Comparison of ENCODE assay signal across 10 mouse cellular contexts in genomic region chr2:167852582-167852981, GRCm38 (mm10).
DNase-seq lines count a peak whose midpoint lies in the region; ATAC-seq lines count a peak whose summit lies in the region.
"Had no signal": no experiment of that assay in that cellular context is flagged by ENCODE, and none has a peak within 500 bp of the region (broad histone marks: within the 10 kb centered on the region; RNA-seq: fewer than 3 reads in every experiment).

No protein-coding gene starts in this region.

- peak overlapping the region; percentile 65 for H3K27ac ChIP-seq in hindbrain, embryonic 10.5 days
- H3K27ac ChIP-seq in hindbrain, embryonic 16.5 days (ENCODE audit: low read depth, low read length), result no peak overlapping the region
- H3K27ac ChIP-seq in brown adipose tissue, adult 24 weeks (replicated peaks; ENCODE audit: low read depth, low read length), result peak overlapping the region; percentile 81
- peak overlapping the region; percentile 83 for H3K27ac ChIP-seq in limb, embryonic 10.5 days
- H3K27ac ChIP-seq in forebrain, embryonic 11.5 days (ENCODE audit: low read depth, low read length), result no peak overlapping the region
- H3K27ac ChIP-seq: embryonic facial prominence, embryonic 12.5 days; hindbrain, embryonic 12.5 days had no signal

- H3K4me2 ChIP-seq in hindbrain, embryonic 16.5 days (ENCODE audit: low read length), result no peak overlapping the region
- H3K4me2 ChIP-seq in forebrain, embryonic 11.5 days (ENCODE audit: low read depth, low read length, severe bottlenecking), result no peak overlapping the region
- H3K4me2 ChIP-seq: embryonic facial prominence, embryonic 12.5 days; hindbrain, embryonic 12.5 days had no signal

- whole genome bisulfite sequencing in hindbrain, embryonic 10.5 days, result 79% methylated on average over 9 of the region's 9 CpGs
- WGBS in hindbrain, embryonic 16.5 days, result 67% methylated on average over 9 of the region's 9 CpGs
- WGBS in limb, embryonic 10.5 days, result 64% methylated on average over 9 of the region's 9 CpGs
- WGBS in forebrain, embryonic 11.5 days, result 89% methylated on average over 9 of the region's 9 CpGs

- no peaks in the 10 kb centered on the region for H3K9me3 ChIP-seq in hindbrain, embryonic 10.5 days
- no peaks in the 10 kb centered on the region for H3K9me3 ChIP-seq in hindbrain, embryonic 16.5 days (ENCODE audit: control insufficient read depth, low read length)
- H3K9me3 ChIP-seq in limb, embryonic 10.5 days (replicated peaks), result no peaks in the 10 kb centered on the region
- no peaks in the 10 kb centered on the region for H3K9me3 ChIP-seq in forebrain, embryonic 11.5 days (ENCODE audit: control insufficient read depth, low read length)
- H3K9me3 ChIP-seq: embryonic facial prominence, embryonic 12.5 days; hindbrain, embryonic 12.5 days had no signal

- no peak for DNase-seq in hindbrain, embryonic 10.5 days (ENCODE audit: low spot score)
- DNase-seq in adrenal gland, adult 2 months, result peak; percentile 98
- DNase-seq in limb, embryonic 10.5 days (ENCODE audit: low spot score), result no peak
- DNase-seq in layer of hippocampus, postnatal 25 days (ENCODE audit: extremely low spot score in 1 of 2, low spot score in 1 of 2), result no peak
- no peak for DNase-seq in forebrain, embryonic 11.5 days (ENCODE audit: low spot score)
- DNase-seq: right cerebral cortex, adult 18-20 months had no signal

- no peaks in the 10 kb centered on the region for H3K27me3 ChIP-seq in hindbrain, embryonic 10.5 days (ENCODE audit: insufficient read depth, poor library complexity, severe bottlenecking)
- H3K27me3 ChIP-seq in hindbrain, embryonic 16.5 days (replicated peaks; ENCODE audit: control insufficient read depth, insufficient read depth, low read length), result no peaks in the 10 kb centered on the region
- no peaks in the 10 kb centered on the region for H3K27me3 ChIP-seq in limb, embryonic 10.5 days (ENCODE audit: low read depth, poor library complexity, severe bottlenecking)
- no peaks in the 10 kb centered on the region for H3K27me3 ChIP-seq in forebrain, embryonic 11.5 days (ENCODE audit: control insufficient read depth, insufficient read depth, low read length)
- H3K27me3 ChIP-seq: embryonic facial prominence, embryonic 12.5 days had no signal

- H3K36me3 ChIP-seq in hindbrain, embryonic 10.5 days, result no peaks in the 10 kb centered on the region
- H3K36me3 ChIP-seq in hindbrain, embryonic 16.5 days (ENCODE audit: control insufficient read depth, insufficient read depth, low read length), result no peaks in the 10 kb centered on the region
- no peaks in the 10 kb centered on the region for H3K36me3 ChIP-seq in limb, embryonic 10.5 days
- H3K36me3 ChIP-seq in forebrain, embryonic 11.5 days (ENCODE audit: control insufficient read depth, insufficient read depth, low read length), result no peaks in the 10 kb centered on the region
- H3K36me3 ChIP-seq: embryonic facial prominence, embryonic 12.5 days; hindbrain, embryonic 12.5 days had no signal

- ATAC-seq in hindbrain, embryonic 16.5 days, result no peak
- ATAC-seq in forebrain, embryonic 11.5 days (replicated peaks; ENCODE audit: low FRiP score), result no peak

- peaks cover 67% of the 10 kb centered on the region for H3K4me1 ChIP-seq in hindbrain, embryonic 10.5 days (replicated peaks)
- H3K4me1 ChIP-seq in hindbrain, embryonic 16.5 days (ENCODE audit: control insufficient read depth, insufficient read depth, low read depth, low read length), result no peaks in the 10 kb centered on the region
- peaks cover 30% of the 10 kb centered on the region for H3K4me1 ChIP-seq in brown adipose tissue, adult 24 weeks (ENCODE audit: control insufficient read depth, insufficient read depth, insufficient read length, low read length)
- peaks cover 72% of the 10 kb centered on the region for H3K4me1 ChIP-seq in limb, embryonic 10.5 days
- H3K4me1 ChIP-seq in forebrain, embryonic 11.5 days (replicated peaks; ENCODE audit: control insufficient read depth, insufficient read depth, low read length), result peaks cover 5% of the 10 kb centered on the region; the same call in 1 of the 2 replicates

- H3K9ac ChIP-seq in hindbrain, embryonic 16.5 days (ENCODE audit: low read depth, low read length), result no peak overlapping the region
- no peak overlapping the region for H3K9ac ChIP-seq in forebrain, embryonic 11.5 days (ENCODE audit: low read length)
- H3K9ac ChIP-seq: embryonic facial prominence, embryonic 12.5 days; hindbrain, embryonic 12.5 days had no signal

- H3K4me3 ChIP-seq in hindbrain, embryonic 10.5 days, result no peak overlapping the region
- H3K4me3 ChIP-seq in hindbrain, embryonic 16.5 days (ENCODE audit: low read length), result no peak overlapping the region
- H3K4me3 ChIP-seq in brown adipose tissue, adult 24 weeks (ENCODE audit: insufficient read depth, low read depth, low read length), result no peak overlapping the region
- H3K4me3 ChIP-seq in limb, embryonic 10.5 days, result no peak overlapping the region
- no peak overlapping the region for H3K4me3 ChIP-seq in forebrain, embryonic 11.5 days (ENCODE audit: low read depth, low read length)
- H3K4me3 ChIP-seq: embryonic facial prominence, embryonic 12.5 days; hindbrain, embryonic 12.5 days had no signal

Comparison
In these comparisons a context has a peak if more than half of its experiments do, and no peak if none do; other contexts are left out.
1. H3K27ac ChIP-seq: peak in hindbrain, embryonic 10.5 days (single experiment), brown adipose tissue, adult 24 weeks (single experiment) and limb, embryonic 10.5 days (single experiment); none in hindbrain, embryonic 16.5 days (single experiment) and forebrain, embryonic 11.5 days (single experiment).